Mouse (Mus musculus) left cerebral cortex, adult 11 months (tissue): Measurements from ENCODE around the gene Hsph1.

Experiments
- DNase-seq: peaks from one replicate; pipeline ENCODE4 v3.0.0; 2022; ENCODE audit warnings: low spot score

Hsph1 gene

GRCm38 (mm10) chr5:149588814-149589534 is 47.2 kb downstream of the Hsph1 start:
- no peak for DNase-seq

GRCm38 (mm10) chr5:149587327-149587895 is 48.8 kb downstream of the Hsph1 start:
- no peak for DNase-seq

- no peak for DNase-seq
Measured at GRCm38 (mm10) chr5:149585910-149586309, 50.3 kb downstream of the Hsph1 start.

GRCm38 (mm10) chr5:149585231-149585630 is 50.9 kb downstream of the Hsph1 start:
- DNase-seq: no peak

GRCm38 (mm10) chr5:149584154-149584655 is 52.0 kb downstream of the Hsph1 start:
- no peak for DNase-seq

- DNase-seq: no peak
Measured at GRCm38 (mm10) chr5:149583507-149583906, 52.7 kb downstream of the Hsph1 start.

- DNase-seq: no peak
Measured at GRCm38 (mm10) chr5:149582642-149583262, 53.4 kb downstream of the Hsph1 start.

- DNase-seq: no peak
Measured at GRCm38 (mm10) chr5:149577449-149577848, 58.7 kb downstream of the Hsph1 start.

GRCm38 (mm10) chr5:149576977-149577376 is 59.2 kb downstream of the Hsph1 start:
- DNase-seq: no peak

GRCm38 (mm10) chr5:149568993-149569392 is 67.2 kb downstream of the Hsph1 start:
- no peak for DNase-seq

GRCm38 (mm10) chr5:149566957-149567356 is 69.2 kb downstream of the Hsph1 start:
- DNase-seq: peak; percentile 54

GRCm38 (mm10) chr5:149566026-149566425 is 70.2 kb downstream of the Hsph1 start:
- no peak for DNase-seq
